In genomic region chr3:119056144-119056543, GRCm38 (mm10) we compare ENCODE assay signal across 31 mouse cellular contexts.
"Had no signal": no experiment of that assay in that cellular context is flagged by ENCODE, and none has a peak within 500 bp of the region (broad histone marks: within the 10 kb centered on the region; RNA-seq: fewer than 3 reads in every experiment).

No protein-coding gene starts in this region.

- H3K4me1 ChIP-seq: limb, embryonic 10.5 days; limb, embryonic 12.5 days; limb, embryonic 13.5 days; limb, embryonic 15.5 days; liver, embryonic 12.5 days; liver, embryonic 13.5 days; liver, embryonic 15.5 days; lung, embryonic 15.5 days; megakaryocyte, embryonic 14.5 days; midbrain, embryonic 10.5 days; midbrain, embryonic 12.5 days; midbrain, embryonic 15.5 days; neural tube, embryonic 12.5 days had no signal

- ATAC-seq: liver, embryonic 12.5 days; liver, postnatal 0 days; lung, postnatal 0 days; midbrain, embryonic 15.5 days; midbrain, embryonic 16.5 days had no signal

- H3K9ac ChIP-seq: limb, embryonic 12.5 days; limb, embryonic 13.5 days; limb, embryonic 15.5 days; liver, embryonic 12.5 days; liver, embryonic 13.5 days; liver, embryonic 14.5 days; liver, embryonic 15.5 days; liver, postnatal 0 days; lung, embryonic 14.5 days; lung, embryonic 15.5 days; midbrain, embryonic 12.5 days; midbrain, embryonic 15.5 days; neural tube, embryonic 12.5 days had no signal

- H3K4me2 ChIP-seq: limb, embryonic 12.5 days; limb, embryonic 13.5 days; limb, embryonic 15.5 days; liver, embryonic 11.5 days; liver, embryonic 12.5 days; liver, embryonic 13.5 days; liver, embryonic 15.5 days; lung, embryonic 14.5 days; lung, embryonic 15.5 days; midbrain, embryonic 11.5 days; midbrain, embryonic 12.5 days; midbrain, embryonic 15.5 days; neural tube, embryonic 12.5 days had no signal

- H3K27me3 ChIP-seq: limb, embryonic 12.5 days; limb, embryonic 13.5 days; limb, embryonic 15.5 days; liver, embryonic 12.5 days; liver, embryonic 13.5 days; liver, embryonic 15.5 days; lung, embryonic 15.5 days; megakaryocyte, embryonic 14.5 days; midbrain, embryonic 12.5 days; midbrain, embryonic 15.5 days; neural tube, embryonic 12.5 days had no signal

- H3K9me3 ChIP-seq: limb, embryonic 10.5 days; limb, embryonic 12.5 days; limb, embryonic 13.5 days; limb, embryonic 15.5 days; liver, embryonic 12.5 days; liver, embryonic 13.5 days; liver, embryonic 15.5 days; lung, embryonic 15.5 days; midbrain, embryonic 10.5 days; midbrain, embryonic 12.5 days; midbrain, embryonic 15.5 days; neural tube, embryonic 12.5 days had no signal

- H3K27ac ChIP-seq: limb, embryonic 10.5 days; limb, embryonic 12.5 days; limb, embryonic 13.5 days; limb, embryonic 15.5 days; liver, embryonic 12.5 days; liver, embryonic 13.5 days; liver, embryonic 14.5 days; liver, embryonic 15.5 days; lung, embryonic 15.5 days; macrophage; midbrain, embryonic 10.5 days; midbrain, embryonic 12.5 days; midbrain, embryonic 15.5 days; neural tube, embryonic 12.5 days had no signal

- H3K4me3 ChIP-seq: limb, embryonic 10.5 days; limb, embryonic 12.5 days; limb, embryonic 13.5 days; limb, embryonic 15.5 days; liver, embryonic 12.5 days; liver, embryonic 13.5 days; liver, embryonic 15.5 days; lung, embryonic 15.5 days; megakaryocyte, embryonic 14.5 days; midbrain, embryonic 10.5 days; midbrain, embryonic 12.5 days; midbrain, embryonic 15.5 days; myocyte; neural tube, embryonic 12.5 days had no signal

- H3K36me3 ChIP-seq: limb, embryonic 10.5 days; limb, embryonic 12.5 days; limb, embryonic 13.5 days; limb, embryonic 15.5 days; liver, embryonic 12.5 days; liver, embryonic 13.5 days; liver, embryonic 15.5 days; lung, embryonic 15.5 days; midbrain, embryonic 10.5 days; midbrain, embryonic 12.5 days; midbrain, embryonic 15.5 days; neural tube, embryonic 12.5 days had no signal

- DNase-seq: left cerebral cortex, postnatal 4 days; liver; liver, embryonic 13.5 days; liver, postnatal 0 days; lung, adult 18-20 months; lung, adult 2 months; lung, embryonic 14.5 days; lung, postnatal 10 days; lung, postnatal 14 days; lung, postnatal 36 days; lung, postnatal 4 days; midbrain, embryonic 14.5 days had no signal
